Mouse (Mus musculus): ENCODE measurements at regions not wholly inside any gene's neighbourhood (a gene's known extent, or its start where the extent isn't known, plus 50 kb on each side); places are given as distances from the start of the nearest gene placed in this dataset.

DNA sequence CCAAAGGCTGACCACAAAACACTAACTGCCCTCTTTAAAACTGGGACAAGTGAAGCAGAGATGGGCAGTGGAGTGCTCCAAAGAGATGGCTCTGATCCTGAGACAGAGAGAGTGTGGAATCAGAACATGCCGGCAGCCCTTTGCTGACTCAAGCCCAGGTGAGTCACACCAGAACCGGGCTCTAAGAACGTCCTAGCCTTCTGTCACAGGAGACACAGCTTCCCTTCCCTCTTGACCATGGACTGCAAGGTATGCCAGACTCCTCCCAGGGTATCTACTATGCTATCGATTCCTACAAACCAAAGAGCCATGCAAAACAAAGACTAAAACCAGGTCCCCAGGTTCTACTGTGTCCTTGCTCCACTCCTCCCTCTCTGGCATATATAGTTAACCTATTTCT, 98.0 kb downstream of the Dhx15 start:
- no peaks in the 10 kb centered on the region for H3K27me3 ChIP-seq (replicated peaks)
- TF ChIP-seq E2F4 (IDR thresholded peaks at IDR 0.05; ENCODE audit: insufficient replicate concordance, low read depth, low read length), result no peak
- TF ChIP-seq IRF4 (IDR thresholded peaks at IDR 0.05; ENCODE audit: low read depth, low read length), result no peak
- no peak for TF ChIP-seq MXI1 (IDR thresholded peaks at IDR 0.05; ENCODE audit: low read depth, low read length)
- TF ChIP-seq MAFK (IDR thresholded peaks at IDR 0.05; ENCODE audit: insufficient replicate concordance, low read length), result no peak
- TF ChIP-seq UBTF (IDR thresholded peaks at IDR 0.05; ENCODE audit: low read depth, low read length), result no peak
- TF ChIP-seq RAD21 (IDR thresholded peaks at IDR 0.05; ENCODE audit: low read depth, low read length), result no peak
- TF ChIP-seq CTCF (conservative IDR thresholded peaks at IDR 0.05 in 1 of 2, IDR thresholded peaks at IDR 0.05 in 1 of 2; ENCODE audit: low read depth in 2 of 2, low read length in 2 of 2), result no peak
- no peak for TF ChIP-seq SMC3 (IDR thresholded peaks at IDR 0.05; ENCODE audit: low read depth, low read length)
- TF ChIP-seq JUND (conservative IDR thresholded peaks at IDR 0.05; ENCODE audit: low read depth, low read length), result no peak
- TF ChIP-seq ZKSCAN1 (IDR thresholded peaks at IDR 0.05; ENCODE audit: borderline replicate concordance, low read depth, low read length), result no peak
- TF ChIP-seq HCFC1 (IDR thresholded peaks at IDR 0.05; ENCODE audit: low read depth, low read length), result no peak
- TF ChIP-seq MEF2A (IDR thresholded peaks at IDR 0.05; ENCODE audit: borderline replicate concordance, low read depth, low read length), result no peak
- TF ChIP-seq ETS1 (conservative IDR thresholded peaks at IDR 0.05; ENCODE audit: low read depth, low read length), result no peak
- TF ChIP-seq POLR2AphosphoS2 (IDR thresholded peaks at IDR 0.05; ENCODE audit: low read depth, low read length), result no peak
- no peak for TF ChIP-seq ZMIZ1 (IDR thresholded peaks at IDR 0.05; ENCODE audit: low read depth, low read length)
- no peak for TF ChIP-seq NRF1 (IDR thresholded peaks at IDR 0.05; ENCODE audit: low read depth, low read length)
- no peak for TF ChIP-seq JUN (IDR thresholded peaks at IDR 0.05; ENCODE audit: insufficient read depth, low read depth, low read length)
- no peak for TF ChIP-seq GABPA (IDR thresholded peaks at IDR 0.05; ENCODE audit: insufficient replicate concordance, low read depth, low read length)
- in situ Hi-C loops (cut with MboI; ENCODE audit: low pct_ligation_motif_present, low pct_unique_long_range_greater_than_20kb, low sequenced_read_pairs), result no loop called here
- H3K9me3 ChIP-seq (replicated peaks; ENCODE audit: low read length), result no peaks in the 10 kb centered on the region
- no peak overlapping the region for H3K27ac ChIP-seq (ENCODE audit: insufficient read depth, low read depth)
- no peaks in the 10 kb centered on the region for H3K36me3 ChIP-seq (replicated peaks in 1 of 2; ENCODE audit: control insufficient read depth in 1 of 2, insufficient read depth in 1 of 2, low read length in 1 of 2)
- no peak overlapping the region for H3K4me3 ChIP-seq (replicated peaks in 1 of 3; ENCODE audit: low read depth in 2 of 3, low read length in 2 of 3, poor library complexity in 1 of 3)
- no peak overlapping the region for H3K9ac ChIP-seq (ENCODE audit: insufficient read depth, low read depth)
- H3K79me2 ChIP-seq (replicated peaks; ENCODE audit: control insufficient read depth, extremely low read depth, insufficient read depth, poor library complexity, severe bottlenecking), result no peaks in the 10 kb centered on the region
- H3K4me1 ChIP-seq (ENCODE audit: control insufficient read depth in 1 of 2, insufficient read depth in 2 of 2), result no peaks in the 10 kb centered on the region
- dilution Hi-C loops (cut with MboI; ENCODE audit: extremely low pct_ligation_motif_present, extremely low pct_unique_long_range_greater_than_20kb, low sequenced_read_pairs), result no loop called here
- DNase-seq (ENCODE audit: extremely low read depth), result no peak
- H3K4me2 ChIP-seq (ENCODE audit: insufficient read depth, low read depth, poor library complexity, severe bottlenecking), result no peak overlapping the region

- Histone ChIP-seq H3K9ac (ENCODE audit: insufficient read depth, low read depth) (no peak overlapping the region), H3K79me2 (replicated peaks; ENCODE audit: control insufficient read depth, extremely low read depth, insufficient read depth, poor library complexity, severe bottlenecking) (no peaks in the 10 kb centered on the region), H3K4me1 (ENCODE audit: control insufficient read depth in 1 of 2, insufficient read depth in 2 of 2) (no peaks in the 10 kb centered on the region), H3K9me3 (replicated peaks; ENCODE audit: low read length) (no peaks in the 10 kb centered on the region), H3K36me3 (replicated peaks in 1 of 2; ENCODE audit: control insufficient read depth in 1 of 2, insufficient read depth in 1 of 2, low read length in 1 of 2) (no peaks in the 10 kb centered on the region), H3K4me3 (replicated peaks in 1 of 3; ENCODE audit: low read depth in 2 of 3, low read length in 2 of 3, poor library complexity in 1 of 3) (no peak overlapping the region), H3K4me2 (ENCODE audit: insufficient read depth, low read depth, poor library complexity, severe bottlenecking) (no peak overlapping the region), H3K27ac (ENCODE audit: insufficient read depth, low read depth) (no peak overlapping the region), H3K27me3 (replicated peaks) (no peaks in the 10 kb centered on the region)
- in situ Hi-C loops (cut with MboI; ENCODE audit: low pct_ligation_motif_present, low pct_unique_long_range_greater_than_20kb, low sequenced_read_pairs), result no loop called here
- DNase-seq (ENCODE audit: extremely low read depth), result no peak
- no peak for TF ChIP-seq SIN3A (IDR thresholded peaks at IDR 0.05; ENCODE audit: low read length)
- TF ChIP-seq ZC3H11A (IDR thresholded peaks at IDR 0.05; ENCODE audit: low read depth, low read length), result no peak
- no peak for TF ChIP-seq MAX (IDR thresholded peaks at IDR 0.05; ENCODE audit: low read length)
- TF ChIP-seq MAFK (IDR thresholded peaks at IDR 0.05; ENCODE audit: insufficient replicate concordance, low read length), result no peak
- no peak for TF ChIP-seq CHD2 (IDR thresholded peaks at IDR 0.05; ENCODE audit: low read length)
- no peak for TF ChIP-seq IRF4 (IDR thresholded peaks at IDR 0.05; ENCODE audit: low read depth, low read length)
- TF ChIP-seq JUN (IDR thresholded peaks at IDR 0.05; ENCODE audit: insufficient read depth, low read depth, low read length), result no peak
- no peak for TF ChIP-seq NELFE (IDR thresholded peaks at IDR 0.05; ENCODE audit: low read depth, low read length)
- no peak for TF ChIP-seq ZKSCAN1 (IDR thresholded peaks at IDR 0.05; ENCODE audit: borderline replicate concordance, low read depth, low read length)
- no peak for TF ChIP-seq E2F4 (IDR thresholded peaks at IDR 0.05; ENCODE audit: insufficient replicate concordance, low read depth, low read length)
- no peak for TF ChIP-seq HCFC1 (IDR thresholded peaks at IDR 0.05; ENCODE audit: low read depth, low read length)
- TF ChIP-seq POLR2AphosphoS2 (IDR thresholded peaks at IDR 0.05; ENCODE audit: low read depth, low read length), result no peak
- dilution Hi-C loops (cut with MboI; ENCODE audit: extremely low pct_ligation_motif_present, extremely low pct_unique_long_range_greater_than_20kb, low sequenced_read_pairs), result no loop called here
These were observed 102.2 kb downstream of the Dhx15 start for GRCm38 (mm10) chr5:52088131-52088530.
